Mouse (Mus musculus): ENCODE data around the gene Rcor2. TPM values are rescaled to one million over a fixed set of nuclear protein-coding genes. Genes with fewer than 3 reads are reported as not detected.

The Rcor2 gene
- polyA plus RNA-seq (2015; fragmentation: Nextera tagmentation; extraction: Ambion mirVana), result 25.2 and 30.6 TPM in 2 replicates

GRCm38 (mm10) chr19:7267091-7267741 lies at the start of gene Rcor2:
Rcor2 (plus strand) TSS chr19:7267325.
- WGBS, result under 1% methylated on average over 28 of the region's 28 CpGs
- H3K9me3 ChIP-seq, result no peaks in the 10 kb centered on the region
- peaks cover 49% of the 10 kb centered on the region for H3K4me1 ChIP-seq
- peak within 1 kb of the TSS; percentile 78 for H3K4me2 ChIP-seq
- ATAC-seq (ENCODE audit: insufficient number of reproducible peaks, insufficient read depth, low FRiP score, low TSS enrichment, low read depth), result peak; percentile 54; the same call in 1 of the 2 replicates
- peaks cover 20% of the 10 kb centered on the region for H3K36me3 ChIP-seq
- H3K27ac ChIP-seq, result peak within 1 kb of the TSS; percentile 97
- no peaks in the 10 kb centered on the region for H3K27me3 ChIP-seq
- peak within 1 kb of the TSS; percentile 76 for H3K4me3 ChIP-seq
- peak within 1 kb of the TSS; percentile 91 for H3K9ac ChIP-seq

GRCm38 (mm10) chr19:7217926-7218267 lies 49.2 kb upstream of the Rcor2 start:
- Histone ChIP-seq H3K4me1 (peaks cover 23% of the 10 kb centered on the region), H3K9ac (peak overlapping the region; percentile 51), H3K9me3 (no peaks in the 10 kb centered on the region), H3K4me3 (peak overlapping the region; percentile 85), H3K27ac (peak overlapping the region; percentile 82; the same call in 1 of the 2 replicates), H3K36me3 (peaks cover 29% of the 10 kb centered on the region), H3K27me3 (no peaks in the 10 kb centered on the region), H3K4me2 (peak overlapping the region; percentile 74)
- ATAC-seq (ENCODE audit: insufficient number of reproducible peaks, insufficient read depth, low FRiP score, low TSS enrichment, low read depth), result no peak
- WGBS, result 10% methylated on average over 6 of the region's 6 CpGs

- ATAC-seq (ENCODE audit: insufficient number of reproducible peaks, insufficient read depth, low FRiP score, low TSS enrichment, low read depth), result no peak
- no peaks in the 10 kb centered on the region for H3K9me3 ChIP-seq
- H3K4me1 ChIP-seq, result peaks cover 23% of the 10 kb centered on the region
- no peak overlapping the region for H3K4me3 ChIP-seq
- H3K27ac ChIP-seq, result no peak overlapping the region
- no peaks in the 10 kb centered on the region for H3K27me3 ChIP-seq
- peaks cover 21% of the 10 kb centered on the region for H3K36me3 ChIP-seq
- no peak overlapping the region for H3K4me2 ChIP-seq
- H3K9ac ChIP-seq, result no peak overlapping the region
- 96% methylated on average over 5 of the region's 5 CpGs for WGBS
Observed at GRCm38 (mm10) chr19:7218753-7219152, 48.4 kb upstream of the Rcor2 start.

- no peak for ATAC-seq (ENCODE audit: insufficient number of reproducible peaks, insufficient read depth, low FRiP score, low TSS enrichment, low read depth)
- Histone ChIP-seq H3K9ac (no peak overlapping the region), H3K4me2 (no peak overlapping the region), H3K27me3 (no peaks in the 10 kb centered on the region), H3K36me3 (peaks cover 18% of the 10 kb centered on the region), H3K4me1 (peaks cover 8% of the 10 kb centered on the region), H3K4me3 (no peak overlapping the region), H3K9me3 (no peaks in the 10 kb centered on the region), H3K27ac (no peak overlapping the region)
- WGBS, result 86% methylated on average over 6 of the region's 6 CpGs
Observed at GRCm38 (mm10) chr19:7222196-7222595, 44.9 kb upstream of the Rcor2 start.

- no peak for ATAC-seq (ENCODE audit: insufficient number of reproducible peaks, insufficient read depth, low FRiP score, low TSS enrichment, low read depth)
- Histone ChIP-seq H3K9ac (no peak overlapping the region), H3K4me2 (no peak overlapping the region), H3K27ac (no peak overlapping the region), H3K4me1 (no peaks in the 10 kb centered on the region), H3K27me3 (no peaks in the 10 kb centered on the region), H3K4me3 (no peak overlapping the region), H3K9me3 (no peaks in the 10 kb centered on the region), H3K36me3 (peaks cover 31% of the 10 kb centered on the region)
Observed at GRCm38 (mm10) chr19:7223488-7223887, 43.6 kb upstream of the Rcor2 start.

GRCm38 (mm10) chr19:7224253-7224652 lies 42.9 kb upstream of the Rcor2 start:
- 81% methylated on average over 3 of the region's 3 CpGs for WGBS
- Histone ChIP-seq H3K4me3 (no peak overlapping the region), H3K27me3 (no peaks in the 10 kb centered on the region), H3K9me3 (no peaks in the 10 kb centered on the region), H3K4me1 (no peaks in the 10 kb centered on the region), H3K4me2 (no peak overlapping the region), H3K27ac (no peak overlapping the region), H3K36me3 (peaks cover 39% of the 10 kb centered on the region), H3K9ac (no peak overlapping the region)
- ATAC-seq (ENCODE audit: insufficient number of reproducible peaks, insufficient read depth, low FRiP score, low TSS enrichment, low read depth), result no peak

- 85% methylated on average over 9 of the region's 9 CpGs for WGBS
Observed at GRCm38 (mm10) chr19:7225096-7225690, 41.9 kb upstream of the Rcor2 start.

GRCm38 (mm10) chr19:7226511-7226914 lies 40.6 kb upstream of the Rcor2 start:
- ATAC-seq (ENCODE audit: insufficient number of reproducible peaks, insufficient read depth, low FRiP score, low TSS enrichment, low read depth), result no peak
- Histone ChIP-seq H3K4me1 (no peaks in the 10 kb centered on the region), H3K9me3 (no peaks in the 10 kb centered on the region), H3K9ac (no peak overlapping the region), H3K36me3 (peaks cover 61% of the 10 kb centered on the region), H3K27ac (no peak overlapping the region), H3K4me2 (no peak overlapping the region), H3K4me3 (no peak overlapping the region), H3K27me3 (no peaks in the 10 kb centered on the region)
- 79% methylated on average over 6 of the region's 6 CpGs for WGBS

More at GRCm38 (mm10) chr19:7225096-7225690, 41.9 kb upstream of the Rcor2 start:
- no peak for ATAC-seq (ENCODE audit: insufficient number of reproducible peaks, insufficient read depth, low FRiP score, low TSS enrichment, low read depth)
- Histone ChIP-seq H3K27me3 (no peaks in the 10 kb centered on the region), H3K4me2 (no peak overlapping the region), H3K4me3 (no peak overlapping the region), H3K27ac (no peak overlapping the region), H3K36me3 (peaks cover 48% of the 10 kb centered on the region), H3K9me3 (no peaks in the 10 kb centered on the region), H3K9ac (no peak overlapping the region), H3K4me1 (no peaks in the 10 kb centered on the region)

- Histone ChIP-seq H3K4me1 (peaks cover 5% of the 10 kb centered on the region), H3K4me2 (no peak overlapping the region), H3K9ac (no peak overlapping the region), H3K9me3 (no peaks in the 10 kb centered on the region), H3K36me3 (peaks cover 53% of the 10 kb centered on the region), H3K27me3 (no peaks in the 10 kb centered on the region), H3K4me3 (no peak overlapping the region), H3K27ac (no peak overlapping the region)
- WGBS, result 54% methylated on average over 8 of the region's 8 CpGs
- ATAC-seq (ENCODE audit: insufficient number of reproducible peaks, insufficient read depth, low FRiP score, low TSS enrichment, low read depth), result peak; percentile 71
Observed at GRCm38 (mm10) chr19:7234537-7235221, 32.4 kb upstream of the Rcor2 start.

GRCm38 (mm10) chr19:7235461-7235860 lies 31.7 kb upstream of the Rcor2 start:
- H3K4me2 ChIP-seq, result no peak overlapping the region
- H3K9me3 ChIP-seq, result no peaks in the 10 kb centered on the region
- H3K4me1 ChIP-seq, result peaks cover 13% of the 10 kb centered on the region
- H3K9ac ChIP-seq, result peak overlapping the region; percentile 16; the same call in 1 of the 2 replicates
- 95% methylated on average over 9 of the region's 9 CpGs for WGBS
- H3K4me3 ChIP-seq, result no peak overlapping the region
- no peak for ATAC-seq (ENCODE audit: insufficient number of reproducible peaks, insufficient read depth, low FRiP score, low TSS enrichment, low read depth)
- no peak overlapping the region for H3K27ac ChIP-seq
- no peaks in the 10 kb centered on the region for H3K27me3 ChIP-seq
- H3K36me3 ChIP-seq, result peaks cover 45% of the 10 kb centered on the region

GRCm38 (mm10) chr19:7236011-7236410 lies 31.1 kb upstream of the Rcor2 start:
- Histone ChIP-seq H3K4me3 (no peak overlapping the region), H3K9ac (no peak overlapping the region), H3K36me3 (peaks cover 39% of the 10 kb centered on the region), H3K27ac (no peak overlapping the region), H3K4me2 (no peak overlapping the region), H3K27me3 (no peaks in the 10 kb centered on the region), H3K4me1 (peaks cover 13% of the 10 kb centered on the region), H3K9me3 (no peaks in the 10 kb centered on the region)
- WGBS, result 86% methylated on average over 2 of the region's 2 CpGs
- no peak for ATAC-seq (ENCODE audit: insufficient number of reproducible peaks, insufficient read depth, low FRiP score, low TSS enrichment, low read depth)

- H3K4me2 ChIP-seq, result no peak overlapping the region
- H3K4me1 ChIP-seq, result peaks cover 17% of the 10 kb centered on the region
- peaks cover 32% of the 10 kb centered on the region for H3K36me3 ChIP-seq
- H3K9ac ChIP-seq, result no peak overlapping the region
- no peak for ATAC-seq (ENCODE audit: insufficient number of reproducible peaks, insufficient read depth, low FRiP score, low TSS enrichment, low read depth)
- WGBS, result 96% methylated on average over 4 of the region's 4 CpGs
- no peaks in the 10 kb centered on the region for H3K27me3 ChIP-seq
- no peak overlapping the region for H3K4me3 ChIP-seq
- H3K9me3 ChIP-seq, result no peaks in the 10 kb centered on the region
- no peak overlapping the region for H3K27ac ChIP-seq
Observed at GRCm38 (mm10) chr19:7236742-7237141, 30.4 kb upstream of the Rcor2 start.

Measured in embryonic facial prominence, embryonic 13.5 days (tissue).